Mouse (Mus musculus): ENCODE measurements around the gene Engase.

The Engase gene

GRCm38 (mm10) chr11:118455788-118456187, 20.8 kb upstream of the Engase start:
- no peak for DNase-seq (ENCODE audit: low read depth)

- no peak for DNase-seq (ENCODE audit: low read depth)
Observed at GRCm38 (mm10) chr11:118456937-118457336, 19.7 kb upstream of the Engase start.

GRCm38 (mm10) chr11:118459051-118459450, 17.6 kb upstream of the Engase start:
- no peak for DNase-seq (ENCODE audit: low read depth)

GRCm38 (mm10) chr11:118459536-118459935, 17.1 kb upstream of the Engase start:
- no peak for DNase-seq (ENCODE audit: low read depth)

GRCm38 (mm10) chr11:118460280-118460679, 16.3 kb upstream of the Engase start:
- DNase-seq (ENCODE audit: low read depth), result peak; percentile 72

GRCm38 (mm10) chr11:118467441-118468035, 9.1 kb upstream of the Engase start:
- no peak for DNase-seq (ENCODE audit: low read depth)

- DNase-seq (ENCODE audit: low read depth), result no peak
Observed at GRCm38 (mm10) chr11:118469509-118470160, 7.0 kb upstream of the Engase start.

GRCm38 (mm10) chr11:118470234-118470966, 6.2 kb upstream of the Engase start:
- peak; percentile 39 for DNase-seq (ENCODE audit: low read depth)

GRCm38 (mm10) chr11:118471676-118472075, 5.0 kb upstream of the Engase start:
- no peak for DNase-seq (ENCODE audit: low read depth)

- DNase-seq (ENCODE audit: low read depth), result no peak
Observed at GRCm38 (mm10) chr11:118473161-118473560, 3.5 kb upstream of the Engase start.

- DNase-seq (ENCODE audit: low read depth), result no peak
Observed at GRCm38 (mm10) chr11:118473842-118474500, 2.7 kb upstream of the Engase start.

GRCm38 (mm10) chr11:118475496-118476083, 1.0 kb upstream of the Engase start:
- DNase-seq (ENCODE audit: low read depth), result no peak

- DNase-seq (ENCODE audit: low read depth), result no peak
Observed at GRCm38 (mm10) chr11:118479776-118480175, 3.1 kb downstream of the Engase start.

- DNase-seq (ENCODE audit: low read depth), result no peak
Observed at GRCm38 (mm10) chr11:118481231-118481630, 4.6 kb downstream of the Engase start.

GRCm38 (mm10) chr11:118481751-118482150, 5.1 kb downstream of the Engase start:
- no peak for DNase-seq (ENCODE audit: low read depth)

- no peak for DNase-seq (ENCODE audit: low read depth)
Observed at GRCm38 (mm10) chr11:118484169-118484568, 7.5 kb downstream of the Engase start.

- no peak for DNase-seq (ENCODE audit: low read depth)
Observed at GRCm38 (mm10) chr11:118485338-118485737, 8.7 kb downstream of the Engase start.

GRCm38 (mm10) chr11:118485780-118486179, 9.2 kb downstream of the Engase start:
- no peak for DNase-seq (ENCODE audit: low read depth)

- no peak for DNase-seq (ENCODE audit: low read depth)
Observed at GRCm38 (mm10) chr11:118486281-118486680, 9.7 kb downstream of the Engase start.

GRCm38 (mm10) chr11:118486881-118487772, 10.5 kb downstream of the Engase start:
- DNase-seq (ENCODE audit: low read depth), result no peak

GRCm38 (mm10) chr11:118488191-118488906, 11.7 kb downstream of the Engase start:
- DNase-seq (ENCODE audit: low read depth), result no peak
